Mouse (Mus musculus): ENCODE measurements around the gene F11. TPM values are rescaled to one million over a fixed set of nuclear protein-coding genes. Genes with fewer than 3 reads are reported as not detected.

The F11 gene
- 80.9 and 92.1 TPM in 2 replicates for total RNA-seq (2014; rRNA removed)
- 21.6 and 26.1 TPM in 2 replicates for polyA plus RNA-seq (2012; rRNA removed)

GRCm38 (mm10) chr8:45261920-45262319, at the start of gene F11:
TSS of gene F11 (minus strand) at chr8:45262031.
- Histone ChIP-seq H3K9ac (ENCODE audit: low read depth, low read length) (peak within 1 kb of the TSS; percentile 67), H3K27me3 (ENCODE audit: control insufficient read depth, insufficient read depth, low read length) (no peaks in the 10 kb centered on the region), H3K79me2 (ENCODE audit: control insufficient read depth, insufficient read depth, low read length) (peaks cover 3% of the 10 kb centered on the region; the same call in 1 of the 2 replicates), H3K36me3 (ENCODE audit: control insufficient read depth, insufficient read depth, low read length) (peaks cover 10% of the 10 kb centered on the region), H3K4me3 (ENCODE audit: insufficient read depth, low read depth, low read length) (peak within 1 kb of the TSS; percentile 80), H3K27ac (replicated peaks; ENCODE audit: insufficient read depth, low read depth, low read length) (peak within 1 kb of the TSS; percentile 95), H3K4me1 (ENCODE audit: control insufficient read depth, insufficient read depth, low read length) (peaks cover 33% of the 10 kb centered on the region)
- DNase-seq (ENCODE audit: extremely low read depth, low read depth, low spot score): peak; percentile 96
- TF ChIP-seq POLR2A (IDR thresholded peaks at IDR 0.05; ENCODE audit: extremely low read depth, insufficient read depth, low read length) (no peak), CTCF (IDR thresholded peaks at IDR 0.05; ENCODE audit: low read depth, low read length) (no peak)
- 20% methylated on average over 10 of the region's 10 CpGs for WGBS

GRCm38 (mm10) chr8:45310967-45311366, 49.1 kb upstream of the F11 start:
- H3K27me3 ChIP-seq (ENCODE audit: control insufficient read depth, insufficient read depth, low read length): no peaks in the 10 kb centered on the region
- no peak overlapping the region for H3K4me3 ChIP-seq (ENCODE audit: insufficient read depth, low read depth, low read length)
- H3K36me3 ChIP-seq (ENCODE audit: control insufficient read depth, insufficient read depth, low read length): peaks cover 60% of the 10 kb centered on the region
- WGBS: 75% methylated on average over 4 of the region's 4 CpGs
- H3K27ac ChIP-seq (replicated peaks; ENCODE audit: insufficient read depth, low read depth, low read length): no peak overlapping the region
- H3K79me2 ChIP-seq (ENCODE audit: control insufficient read depth, insufficient read depth, low read length): no peaks in the 10 kb centered on the region
- TF ChIP-seq POLR2A (IDR thresholded peaks at IDR 0.05; ENCODE audit: extremely low read depth, insufficient read depth, low read length) (no peak), CTCF (IDR thresholded peaks at IDR 0.05; ENCODE audit: low read depth, low read length) (no peak)
- DNase-seq (ENCODE audit: extremely low read depth, low read depth, low spot score): no peak
- no peak overlapping the region for H3K9ac ChIP-seq (ENCODE audit: low read depth, low read length)
- peaks cover 2% of the 10 kb centered on the region; the same call in 1 of the 2 replicates for H3K4me1 ChIP-seq (ENCODE audit: control insufficient read depth, insufficient read depth, low read length)

GRCm38 (mm10) chr8:45308366-45308765, 46.5 kb upstream of the F11 start, which contains the start of gene Gm45753:
TSS of gene Gm45753 (minus strand) at chr8:45308466.
- no peak for TF ChIP-seq CTCF (IDR thresholded peaks at IDR 0.05; ENCODE audit: low read depth, low read length)
- no peak for TF ChIP-seq POLR2A (IDR thresholded peaks at IDR 0.05; ENCODE audit: extremely low read depth, insufficient read depth, low read length)
- no peak for DNase-seq (ENCODE audit: extremely low read depth, low read depth, low spot score)
- H3K27ac ChIP-seq (replicated peaks; ENCODE audit: insufficient read depth, low read depth, low read length): no peak within 1 kb of the TSS
- H3K4me3 ChIP-seq (ENCODE audit: insufficient read depth, low read depth, low read length): no peak within 1 kb of the TSS
- peaks cover 13% of the 10 kb centered on the region for H3K4me1 ChIP-seq (ENCODE audit: control insufficient read depth, insufficient read depth, low read length)
- peaks cover 61% of the 10 kb centered on the region for H3K36me3 ChIP-seq (ENCODE audit: control insufficient read depth, insufficient read depth, low read length)
- no peaks in the 10 kb centered on the region for H3K27me3 ChIP-seq (ENCODE audit: control insufficient read depth, insufficient read depth, low read length)
- 85% methylated on average over 13 of the region's 13 CpGs for WGBS
- no peaks in the 10 kb centered on the region for H3K79me2 ChIP-seq (ENCODE audit: control insufficient read depth, insufficient read depth, low read length)
- no peak within 1 kb of the TSS for H3K9ac ChIP-seq (ENCODE audit: low read depth, low read length)

GRCm38 (mm10) chr8:45305479-45305878, 43.6 kb upstream of the F11 start:
- Histone ChIP-seq H3K4me1 (ENCODE audit: control insufficient read depth, insufficient read depth, low read length) (peaks cover 13% of the 10 kb centered on the region), H3K27me3 (ENCODE audit: control insufficient read depth, insufficient read depth, low read length) (no peaks in the 10 kb centered on the region), H3K9ac (ENCODE audit: low read depth, low read length) (no peak overlapping the region), H3K79me2 (ENCODE audit: control insufficient read depth, insufficient read depth, low read length) (no peaks in the 10 kb centered on the region), H3K27ac (replicated peaks; ENCODE audit: insufficient read depth, low read depth, low read length) (peak overlapping the region; percentile 45; the same call in 1 of the 2 replicates), H3K36me3 (ENCODE audit: control insufficient read depth, insufficient read depth, low read length) (peaks cover 49% of the 10 kb centered on the region), H3K4me3 (ENCODE audit: insufficient read depth, low read depth, low read length) (no peak overlapping the region)
- DNase-seq (ENCODE audit: extremely low read depth, low read depth, low spot score): peak; percentile 74
- 33% methylated on average over 1 of the region's 1 CpGs for WGBS
- no peak for TF ChIP-seq CTCF (IDR thresholded peaks at IDR 0.05; ENCODE audit: low read depth, low read length)
- TF ChIP-seq POLR2A (IDR thresholded peaks at IDR 0.05; ENCODE audit: extremely low read depth, insufficient read depth, low read length): no peak

GRCm38 (mm10) chr8:45304354-45304753, 42.5 kb upstream of the F11 start:
- no peak overlapping the region for H3K9ac ChIP-seq (ENCODE audit: low read depth, low read length)
- no peak for TF ChIP-seq POLR2A (IDR thresholded peaks at IDR 0.05; ENCODE audit: extremely low read depth, insufficient read depth, low read length)
- no peak for TF ChIP-seq CTCF (IDR thresholded peaks at IDR 0.05; ENCODE audit: low read depth, low read length)
- peaks cover 43% of the 10 kb centered on the region for H3K36me3 ChIP-seq (ENCODE audit: control insufficient read depth, insufficient read depth, low read length)
- H3K27ac ChIP-seq (replicated peaks; ENCODE audit: insufficient read depth, low read depth, low read length): peak overlapping the region; percentile 74
- DNase-seq (ENCODE audit: extremely low read depth, low read depth, low spot score): peak; percentile 87
- H3K27me3 ChIP-seq (ENCODE audit: control insufficient read depth, insufficient read depth, low read length): no peaks in the 10 kb centered on the region
- H3K79me2 ChIP-seq (ENCODE audit: control insufficient read depth, insufficient read depth, low read length): no peaks in the 10 kb centered on the region
- no peak overlapping the region for H3K4me3 ChIP-seq (ENCODE audit: insufficient read depth, low read depth, low read length)
- H3K4me1 ChIP-seq (ENCODE audit: control insufficient read depth, insufficient read depth, low read length): peaks cover 13% of the 10 kb centered on the region
- 23% methylated on average over 3 of the region's 3 CpGs for WGBS

- H3K36me3 ChIP-seq (ENCODE audit: control insufficient read depth, insufficient read depth, low read length): peaks cover 27% of the 10 kb centered on the region
- TF ChIP-seq POLR2A (IDR thresholded peaks at IDR 0.05; ENCODE audit: extremely low read depth, insufficient read depth, low read length): no peak
- TF ChIP-seq CTCF (IDR thresholded peaks at IDR 0.05; ENCODE audit: low read depth, low read length): no peak
- WGBS: 94% methylated on average over 8 of the region's 8 CpGs
These were observed 40.6 kb upstream of the F11 start for GRCm38 (mm10) chr8:45302390-45302789.

More at GRCm38 (mm10) chr8:45302390-45302789, 40.6 kb upstream of the F11 start:
- DNase-seq (ENCODE audit: extremely low read depth, low read depth, low spot score): no peak
- Histone ChIP-seq H3K4me3 (ENCODE audit: insufficient read depth, low read depth, low read length) (no peak overlapping the region), H3K27me3 (ENCODE audit: control insufficient read depth, insufficient read depth, low read length) (no peaks in the 10 kb centered on the region), H3K4me1 (ENCODE audit: control insufficient read depth, insufficient read depth, low read length) (peaks cover 13% of the 10 kb centered on the region), H3K79me2 (ENCODE audit: control insufficient read depth, insufficient read depth, low read length) (no peaks in the 10 kb centered on the region), H3K9ac (ENCODE audit: low read depth, low read length) (no peak overlapping the region), H3K27ac (replicated peaks; ENCODE audit: insufficient read depth, low read depth, low read length) (no peak overlapping the region)
